Mouse (Mus musculus) kidney, adult 2 months (tissue): ENCODE measurements around the gene Olfr695.

Experiments
- CTCF ChIP-seq: fragments of 200-500 bp; conservative IDR thresholded peaks from 2 replicates; pipeline ENCODE4 v1.5.1; 2011; ENCODE audit warnings: low read depth, mild to moderate bottlenecking, control low read depth, low read length, moderate library complexity, mixed read lengths; ENCODE audit not compliant: insufficient read depth, insufficient read length
- POLR2A ChIP-seq: fragments of 200-500 bp; IDR thresholded peaks from one replicate; pipeline ENCODE4 v1.6.1; 2011; ENCODE audit warnings: low read depth, low read length, control low read depth

- no peak for TF ChIP-seq CTCF
- no peak for TF ChIP-seq POLR2A
Measured at GRCm38 (mm10) chr7:106758800-106759199, 42.6 kb upstream of the Olfr695 start.
